Mouse (Mus musculus): ENCODE measurements around the gene Rasl12. TPM values are rescaled to one million over a fixed set of nuclear protein-coding genes. Genes with fewer than 3 reads are reported as not detected.

Gene Rasl12
- polyA plus RNA-seq, 1 experiment from 2014 or later: 7.9 TPM

- Histone ChIP-seq H3K4me1 (replicated peaks; ENCODE audit: control insufficient read depth, insufficient read depth, low read length) (peaks cover 22% of the 10 kb centered on the region), H3K4me2 (replicated peaks) (peak within 1 kb of the TSS; percentile 82), H3K27ac (peak within 1 kb of the TSS; percentile 94), H3K9ac (peak within 1 kb of the TSS; percentile 86), H3K4me3 (replicated peaks; ENCODE audit: low read length) (peak within 1 kb of the TSS; percentile 93), H3K27me3 (ENCODE audit: control insufficient read depth, insufficient read depth, low read length) (no peaks in the 10 kb centered on the region), H3K36me3 (replicated peaks; ENCODE audit: control insufficient read depth, insufficient read depth) (peaks cover 9% of the 10 kb centered on the region), H3K9me3 (ENCODE audit: control insufficient read depth, low read length) (no peaks in the 10 kb centered on the region)
- peak; percentile 95 for DNase-seq (ENCODE audit: low spot score)
- ATAC-seq (ENCODE audit: low FRiP score): peak; percentile 96
- WGBS: under 1% methylated on average over 53 of the region's 53 CpGs
These were observed 62.6 kb downstream of the Rasl12 start, which contains the start of gene Spg21 for GRCm38 (mm10) chr9:65460732-65461442. TSS of gene Spg21 (plus strand) at chr9:65460947.

- H3K36me3 ChIP-seq (replicated peaks; ENCODE audit: control insufficient read depth, insufficient read depth): peaks cover 23% of the 10 kb centered on the region
- 79% methylated on average over 5 of the region's 5 CpGs for WGBS
- DNase-seq (ENCODE audit: low spot score) (no peak), ATAC-seq (ENCODE audit: low FRiP score) (no peak)
- no peak overlapping the region for H3K9ac ChIP-seq
- no peaks in the 10 kb centered on the region for H3K27me3 ChIP-seq (ENCODE audit: control insufficient read depth, insufficient read depth, low read length)
- H3K4me1 ChIP-seq (replicated peaks; ENCODE audit: control insufficient read depth, insufficient read depth, low read length): peaks cover 22% of the 10 kb centered on the region
- 0 out of 2 replicates have a peak overlapping the region, but pooled peaks have one; percentile 82 for H3K4me2 ChIP-seq (replicated peaks)
- H3K9me3 ChIP-seq (ENCODE audit: control insufficient read depth, low read length): no peaks in the 10 kb centered on the region
- H3K4me3 ChIP-seq (replicated peaks; ENCODE audit: low read length): no peak overlapping the region
- no peak overlapping the region for H3K27ac ChIP-seq
These were observed 64.2 kb downstream of the Rasl12 start for GRCm38 (mm10) chr9:65462544-65462943.

DNA sequence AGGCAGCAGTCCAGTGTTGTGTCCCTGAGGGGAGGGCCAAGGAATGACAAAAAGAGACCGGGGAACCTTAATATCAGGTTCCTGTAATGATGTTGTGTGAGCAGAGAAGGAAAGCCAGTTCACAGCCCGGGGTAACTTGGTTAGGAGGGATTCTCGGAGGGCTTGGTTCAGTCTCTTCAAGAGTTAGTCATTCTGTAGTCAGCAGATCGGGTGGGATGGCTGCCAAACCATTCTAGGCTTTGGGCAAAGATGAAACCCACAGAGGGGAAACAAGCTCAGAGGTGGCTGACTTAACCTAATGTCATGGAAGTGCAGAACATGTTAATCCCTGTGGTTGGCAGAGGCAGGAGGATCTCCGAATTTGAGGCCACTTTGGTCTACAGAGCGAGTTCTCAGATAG lies 65.9 kb downstream of the Rasl12 start:
- 91% methylated on average over 6 of the region's 6 CpGs for WGBS
- no peak for DNase-seq (ENCODE audit: low spot score)

More for the DNA sequence above, 65.9 kb downstream of the Rasl12 start:
- Histone ChIP-seq H3K4me1 (replicated peaks; ENCODE audit: control insufficient read depth, insufficient read depth, low read length) (peaks cover 22% of the 10 kb centered on the region), H3K9me3 (ENCODE audit: control insufficient read depth, low read length) (no peaks in the 10 kb centered on the region), H3K4me3 (replicated peaks; ENCODE audit: low read length) (no peak overlapping the region), H3K9ac (no peak overlapping the region), H3K4me2 (replicated peaks) (no peak overlapping the region), H3K27ac (no peak overlapping the region), H3K27me3 (ENCODE audit: control insufficient read depth, insufficient read depth, low read length) (no peaks in the 10 kb centered on the region), H3K36me3 (replicated peaks; ENCODE audit: control insufficient read depth, insufficient read depth) (peaks cover 27% of the 10 kb centered on the region)
- ATAC-seq (ENCODE audit: low FRiP score): no peak

Other genes with a start within 250 kb of the Rasl12 start
- 6.3 and 7.9 TPM in 2 replicates for gene Parp16, start 203.2 kb upstream of the Rasl12 start, polyA plus RNA-seq (2014; fragmentation: Nextera tagmentation; extraction: Ambion mirVana)
- 0.33 and 0.84 TPM in 2 replicates for gene Cilp, start 133.3 kb upstream of the Rasl12 start, polyA plus RNA-seq (2014; fragmentation: Nextera tagmentation; extraction: Ambion mirVana)
- gene Clpx, start 104.2 kb upstream of the Rasl12 start, polyA plus RNA-seq (2014; fragmentation: Nextera tagmentation; extraction: Ambion mirVana): 41.5 and 43.7 TPM in 2 replicates
- gene Pdcd7, start 52.4 kb upstream of the Rasl12 start, polyA plus RNA-seq (2014; fragmentation: Nextera tagmentation; extraction: Ambion mirVana): 10.7 and 13.3 TPM in 2 replicates
- gene Ubap1l, start 37.5 kb upstream of the Rasl12 start, polyA plus RNA-seq (2014; fragmentation: Nextera tagmentation; extraction: Ambion mirVana): 2.8 and 4.2 TPM in 2 replicates
- gene Kbtbd13, start 6.9 kb upstream of the Rasl12 start, polyA plus RNA-seq (2014; fragmentation: Nextera tagmentation; extraction: Ambion mirVana): 0.52 and 0.70 TPM in 2 replicates
- not detected in 2 replicates for gene Slc51b, start 24.4 kb downstream of the Rasl12 start, polyA plus RNA-seq (2014; fragmentation: Nextera tagmentation; extraction: Ambion mirVana)
- gene Mtfmt, start 37.3 kb downstream of the Rasl12 start, polyA plus RNA-seq (2014; fragmentation: Nextera tagmentation; extraction: Ambion mirVana): 22.0 and 23.7 TPM in 2 replicates
- 126 and 133 TPM in 2 replicates for gene Spg21, start 62.4 kb downstream of the Rasl12 start, polyA plus RNA-seq (2014; fragmentation: Nextera tagmentation; extraction: Ambion mirVana)
- 0.38 and 1.0 TPM in 2 replicates for gene Ankdd1a, start 121.7 kb downstream of the Rasl12 start, polyA plus RNA-seq (2014; fragmentation: Nextera tagmentation; extraction: Ambion mirVana)
- gene Plekho2, start 181.5 kb downstream of the Rasl12 start, polyA plus RNA-seq (2014; fragmentation: Nextera tagmentation; extraction: Ambion mirVana): 4.4 and 4.6 TPM in 2 replicates
- gene Pif1, start 188.7 kb downstream of the Rasl12 start, polyA plus RNA-seq (2014; fragmentation: Nextera tagmentation; extraction: Ambion mirVana): 1.9 and 2.2 TPM in 2 replicates
- gene Rbpms2, start 231.1 kb downstream of the Rasl12 start, polyA plus RNA-seq (2014; fragmentation: Nextera tagmentation; extraction: Ambion mirVana): 4.0 and 4.7 TPM in 2 replicates